Mouse (Mus musculus) thymus, postnatal 0 days (tissue): Measurements from ENCODE around the gene Chrd. TPM values are rescaled to one million over a fixed set of nuclear protein-coding genes. Genes with fewer than 3 reads are reported as not detected.

ENCODE experiments used
- DNase-seq: peaks from one replicate; pipeline ENCODE4 v3.0.0-alpha.2; 2015; ENCODE audit warnings: low spot score
- polyA plus RNA-seq: library from polyadenylated mRNA; unstranded; fragments of >200 nt; fragmentation: Nextera tagmentation; extraction: Ambion mirVana; gene quantifications from 2 replicates; pipeline ENCODE4 v1.2.1, GENCODE M21; 2015

Chrd gene
- polyA plus RNA-seq, 1 experiment from 2014 or later = 1.3 TPM

- no peak for DNase-seq
These were observed 539 bp upstream of the Chrd start for GRCm38 (mm10) chr16:20732251-20732924.

GRCm38 (mm10) chr16:20733731-20734730, 1.1 kb downstream of the Chrd start, which contains the start of gene Thpo:
TSS of gene Thpo (minus strand) at chr16:20734511.
- no peak for DNase-seq

- DNase-seq = no peak
These were observed 2.7 kb downstream of the Chrd start for GRCm38 (mm10) chr16:20735651-20736050.

- no peak for DNase-seq
These were observed 3.2 kb downstream of the Chrd start for GRCm38 (mm10) chr16:20736168-20736567.

- no peak for DNase-seq
These were observed 3.9 kb downstream of the Chrd start for GRCm38 (mm10) chr16:20736823-20737222.

GRCm38 (mm10) chr16:20739845-20740244, 6.9 kb downstream of the Chrd start:
- DNase-seq = no peak

- no peak for DNase-seq
These were observed 13.7 kb downstream of the Chrd start for GRCm38 (mm10) chr16:20746641-20747040.

- no peak for DNase-seq
These were observed 17.6 kb downstream of the Chrd start for GRCm38 (mm10) chr16:20750518-20750917.

GRCm38 (mm10) chr16:20756052-20756451, 23.1 kb downstream of the Chrd start:
- DNase-seq = no peak

GRCm38 (mm10) chr16:20757385-20757784, 24.5 kb downstream of the Chrd start:
- no peak for DNase-seq

GRCm38 (mm10) chr16:20761681-20762080, 28.8 kb downstream of the Chrd start:
- peak; percentile 23 for DNase-seq

- DNase-seq = peak; percentile 51
These were observed 32.3 kb downstream of the Chrd start for GRCm38 (mm10) chr16:20765244-20765643.

GRCm38 (mm10) chr16:20775021-20775420, 42.1 kb downstream of the Chrd start:
- DNase-seq = no peak

GRCm38 (mm10) chr16:20779846-20780245, 46.9 kb downstream of the Chrd start:
- DNase-seq = no peak

GRCm38 (mm10) chr16:20781101-20781630, 48.2 kb downstream of the Chrd start:
- DNase-seq = no peak

- DNase-seq = no peak
These were observed 51.0 kb downstream of the Chrd start for GRCm38 (mm10) chr16:20783891-20784290.

- DNase-seq = no peak
These were observed 51.8 kb downstream of the Chrd start for GRCm38 (mm10) chr16:20784754-20785153.

- DNase-seq = no peak
These were observed 53.6 kb downstream of the Chrd start for GRCm38 (mm10) chr16:20786556-20786955.

GRCm38 (mm10) chr16:20791803-20792202, 58.9 kb downstream of the Chrd start:
- DNase-seq = no peak
